Mouse (Mus musculus) lung, postnatal 4 days (tissue): ENCODE results near the gene Ino80e.
A peak's percentile ranks its signal among the peaks of the same experiment; 100 is the strongest.
"Not testable (repeated sequence)": the region's sequence is repeated elsewhere in the genome, so short reads cannot be mapped to it uniquely, and the experiment has no call there.

ENCODE experiments used
- DNase-seq, 2 experiments: peaks; one replicate each; pipeline ENCODE4 v3.0.0; 2021

Ino80e gene

GRCm38 (mm10) chr7:126862147-126862784 lies at the start of gene Ino80e:
TSS of gene Ino80e (minus strand) at chr7:126862377.
- peak; percentile 93 to 94 for DNase-seq

DNA sequence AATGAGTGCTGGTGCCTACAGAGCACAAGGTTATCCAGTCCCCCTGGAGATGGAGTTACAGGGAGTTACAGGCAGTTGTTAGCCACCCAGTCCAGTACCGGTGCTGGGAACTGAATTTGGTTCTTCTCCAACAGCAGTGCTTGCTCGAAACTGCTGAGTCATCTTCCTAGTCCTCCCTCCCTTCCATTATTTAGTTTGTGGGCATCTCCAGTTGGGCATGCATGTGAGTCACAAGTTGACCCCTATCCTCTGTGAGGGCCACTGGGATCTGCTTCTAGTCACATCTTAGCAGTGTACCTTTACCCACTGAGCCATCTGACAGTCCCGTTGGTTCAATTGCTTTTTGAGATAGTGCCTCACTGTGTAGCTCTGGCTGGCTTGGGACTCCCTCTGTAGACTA lies 43.4 kb upstream of the Ino80e start:
- no peak for DNase-seq

GRCm38 (mm10) chr7:126899781-126900180 lies 37.6 kb upstream of the Ino80e start:
- not testable (repeated sequence) for DNase-seq

- peak; percentile 97 to 98 for DNase-seq
These were observed 36.2 kb upstream of the Ino80e start for GRCm38 (mm10) chr7:126898102-126898990.

- DNase-seq = peak in 1 of 2 experiments; percentile 47
These were observed 35.4 kb upstream of the Ino80e start for GRCm38 (mm10) chr7:126897390-126898101.

DNA sequence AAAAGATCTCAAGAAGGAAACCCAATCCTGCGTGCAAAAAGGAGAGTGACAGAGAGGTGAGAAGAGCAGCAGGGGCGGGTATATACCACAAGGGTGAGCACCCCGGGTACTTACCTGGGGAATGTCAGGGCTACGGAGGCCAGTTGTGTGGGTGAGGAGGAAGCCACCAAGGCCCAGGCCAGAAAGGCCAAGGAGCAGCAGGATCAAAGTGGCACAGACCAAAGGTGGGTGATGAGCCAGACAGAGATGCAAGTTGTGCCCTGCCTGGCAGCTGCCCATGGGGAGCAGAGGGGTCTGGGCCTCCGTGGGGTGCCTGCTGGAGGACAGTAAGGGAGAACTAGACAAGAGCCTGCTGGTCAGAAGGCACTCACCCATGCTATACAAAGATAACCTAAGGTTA lies 34.7 kb upstream of the Ino80e start:
- DNase-seq = no peak

GRCm38 (mm10) chr7:126888852-126889251 lies 26.7 kb upstream of the Ino80e start:
- peak in 1 of 2 experiments; percentile 46 for DNase-seq

DNA sequence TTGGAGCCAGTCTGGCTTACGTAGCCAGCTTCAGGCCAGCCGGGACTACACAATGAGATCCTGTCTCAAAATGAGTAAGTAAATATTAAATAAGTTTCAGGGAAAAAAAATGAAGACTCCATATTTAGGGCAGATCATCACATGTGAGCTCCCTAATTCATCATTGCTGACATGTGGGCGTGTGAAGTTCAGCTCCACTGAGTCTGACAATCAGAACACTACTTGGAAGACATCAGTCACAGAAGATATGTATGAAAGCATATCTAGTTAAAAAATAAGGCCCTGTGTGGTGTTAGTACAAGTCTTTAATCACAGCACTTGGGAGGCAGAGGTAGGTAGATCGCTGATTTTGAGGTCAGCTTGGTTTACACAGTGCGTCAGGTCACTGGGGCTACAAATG lies 25.1 kb upstream of the Ino80e start:
- no peak for DNase-seq

GRCm38 (mm10) chr7:126884286-126885164 lies 22.3 kb upstream of the Ino80e start, which contains the start of gene Taok2:
TSS of gene Taok2 (minus strand) at chr7:126884703.
- peak; percentile 98 to 100 for DNase-seq

DNA sequence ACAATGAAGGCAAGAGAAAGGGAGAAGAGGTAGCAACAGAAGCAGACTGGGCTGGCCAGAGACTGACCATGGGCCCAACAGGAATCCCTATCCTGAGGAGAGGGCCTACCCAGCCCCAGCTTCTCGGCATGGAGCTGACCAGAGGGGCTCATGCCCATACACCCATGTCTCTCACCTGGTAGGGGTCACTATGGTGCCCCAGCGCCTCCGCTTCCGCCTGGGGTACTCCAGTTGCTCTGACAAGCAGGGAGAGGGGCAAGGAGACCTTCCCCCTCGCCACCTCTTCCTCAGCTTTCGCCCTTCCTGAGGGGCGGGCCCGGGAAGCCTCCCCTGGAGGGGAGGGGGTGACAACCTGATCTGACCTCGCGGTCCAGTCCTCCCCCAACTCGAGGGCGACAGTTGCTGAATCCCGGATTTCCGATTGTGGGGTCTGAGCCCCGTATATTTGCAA lies 21.6 kb upstream of the Ino80e start:
- DNase-seq = peak; percentile 50 to 59

DNA sequence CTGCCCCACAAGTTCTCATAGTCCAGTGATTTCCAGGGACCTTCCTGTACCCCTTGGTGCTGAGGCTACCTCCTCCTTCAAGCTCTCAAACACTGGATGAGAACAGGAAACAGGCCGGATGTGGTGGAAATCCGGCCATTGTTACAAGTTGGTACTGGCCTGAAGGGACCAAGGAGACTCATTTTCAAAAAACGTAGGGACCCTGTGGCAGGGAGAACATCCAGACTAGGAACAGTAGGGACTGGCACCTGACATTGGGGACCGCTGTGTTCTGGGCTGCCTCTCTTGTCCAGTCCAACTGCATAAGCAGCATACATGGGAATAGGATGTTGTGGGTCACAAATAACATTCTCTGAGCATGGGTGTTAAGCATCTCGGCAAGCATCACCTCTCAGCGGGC lies 18.9 kb upstream of the Ino80e start:
- peak; percentile 51 to 73 for DNase-seq

DNA sequence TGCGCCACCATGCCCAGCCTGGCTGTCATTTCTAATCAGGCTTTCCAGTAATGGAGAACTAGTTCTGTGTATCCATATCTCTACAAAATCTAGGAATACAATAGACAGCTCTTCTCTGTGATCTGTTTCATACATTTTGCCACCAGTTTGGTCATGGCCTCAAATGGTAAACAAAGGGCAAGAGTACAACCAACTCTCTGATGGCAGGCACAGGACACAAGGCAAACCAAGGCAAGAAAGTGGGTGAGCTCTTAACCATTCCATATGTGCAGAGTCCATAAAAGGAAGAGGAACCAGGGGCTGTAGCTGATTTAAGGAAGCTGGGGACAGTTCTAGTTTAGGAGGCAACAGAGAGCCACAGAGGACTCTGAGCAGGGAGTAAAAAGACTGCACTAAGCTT lies 15.1 kb upstream of the Ino80e start:
- DNase-seq = no peak

- no peak for DNase-seq
These were observed 8.3 kb upstream of the Ino80e start for GRCm38 (mm10) chr7:126870520-126870891.

DNA sequence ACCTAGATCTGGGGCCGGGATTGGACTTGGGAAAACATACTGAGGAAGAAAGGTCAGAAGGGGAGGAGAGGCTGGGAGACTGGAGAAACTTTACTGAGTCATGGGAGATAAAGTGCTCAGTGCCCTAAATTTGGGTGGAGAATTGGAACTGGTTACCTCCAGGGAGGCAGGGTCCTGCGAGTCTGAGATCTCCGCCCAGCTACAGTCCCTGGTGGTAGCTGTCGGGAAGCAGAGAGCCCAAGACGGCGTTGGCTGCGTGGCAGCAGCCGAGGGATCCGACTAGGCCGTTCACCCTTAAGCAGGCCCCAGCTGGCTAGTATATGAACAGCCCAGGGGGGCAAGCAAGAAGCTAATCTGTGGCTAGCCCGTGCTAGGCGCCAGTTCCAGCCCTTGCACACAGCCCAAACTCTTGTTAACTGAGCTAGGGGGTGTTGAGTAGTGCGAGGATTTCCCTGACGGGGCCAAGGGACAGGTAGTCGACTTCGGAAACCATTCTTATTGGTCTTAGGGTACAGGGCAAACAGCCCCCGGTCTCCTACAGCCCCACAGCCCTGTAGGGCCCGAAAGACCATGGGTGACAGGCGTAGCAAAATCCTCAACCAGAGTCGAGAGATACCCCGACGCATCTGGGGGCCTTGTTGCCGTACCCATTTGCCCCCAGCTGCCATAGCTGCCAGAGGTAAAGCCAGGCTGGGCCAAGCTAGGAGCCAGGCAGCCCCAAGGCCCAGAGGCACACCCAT lies 7.8 kb upstream of the Ino80e start:
- no peak for DNase-seq

DNA sequence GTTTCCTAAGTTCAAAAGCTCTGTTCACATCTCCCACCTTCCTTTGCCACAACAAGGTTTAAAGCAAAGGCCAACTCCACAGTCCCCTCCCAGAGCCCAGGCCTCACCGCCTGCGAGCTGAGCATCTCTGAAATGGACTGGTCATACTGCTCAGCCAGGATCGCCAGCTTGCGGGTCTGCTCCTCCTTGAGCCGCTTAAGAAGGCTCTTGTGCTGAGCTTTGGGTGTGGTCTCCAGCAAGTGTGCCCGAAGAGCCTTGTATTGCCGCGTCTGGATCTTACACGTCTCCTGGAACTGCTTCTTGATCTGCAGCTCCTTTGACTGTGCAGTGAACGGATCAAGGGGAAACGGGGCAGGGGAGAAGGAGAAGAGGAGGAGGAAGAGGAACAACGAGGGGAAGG lies 5.8 kb upstream of the Ino80e start:
- peak in 1 of 2 experiments; percentile 59 for DNase-seq

- DNase-seq = no peak
These were observed 5.4 kb upstream of the Ino80e start for GRCm38 (mm10) chr7:126867534-126867933.

- DNase-seq = no peak
These were observed 1.6 kb upstream of the Ino80e start for GRCm38 (mm10) chr7:126863791-126864190.

DNA sequence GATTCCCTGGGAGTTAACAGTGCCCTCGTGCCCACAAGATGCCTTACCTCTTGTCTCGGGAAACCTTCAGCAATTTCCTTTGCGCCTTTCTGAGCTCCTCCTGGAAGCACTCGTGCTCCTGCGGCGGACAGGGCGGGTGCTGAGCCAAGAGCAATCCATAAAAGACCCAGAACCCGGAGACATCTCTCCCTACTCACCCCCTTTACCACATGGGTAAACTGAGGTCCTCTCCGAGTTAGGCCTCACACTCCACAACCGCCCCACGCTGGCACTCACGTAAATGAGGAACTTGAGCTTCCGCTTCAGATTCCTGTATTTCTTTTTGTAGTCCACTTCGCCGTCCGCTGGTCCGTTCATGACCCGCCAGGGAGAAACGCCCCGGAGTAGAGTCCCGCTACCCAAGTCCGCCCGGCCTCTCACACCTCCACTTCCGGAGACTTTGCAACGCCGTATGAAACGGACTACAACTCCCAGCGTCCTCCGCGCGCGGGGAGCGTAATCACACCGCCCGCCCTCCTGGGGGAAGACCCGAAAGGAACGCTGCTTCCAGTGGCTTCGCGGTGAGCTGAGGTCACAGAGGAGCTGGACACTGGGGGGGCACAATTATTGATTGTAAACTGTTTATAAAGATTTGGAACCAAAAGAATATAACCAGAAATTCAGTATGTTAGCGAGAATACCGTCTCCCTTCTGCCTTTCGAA lies 597 bp downstream of the Ino80e start, which contains the start of gene Hirip3:
Gene Hirip3, plus strand, starts transcription at position 544 of the 702 bp plus-strand sequence.
- peak; percentile 96 for DNase-seq

DNA sequence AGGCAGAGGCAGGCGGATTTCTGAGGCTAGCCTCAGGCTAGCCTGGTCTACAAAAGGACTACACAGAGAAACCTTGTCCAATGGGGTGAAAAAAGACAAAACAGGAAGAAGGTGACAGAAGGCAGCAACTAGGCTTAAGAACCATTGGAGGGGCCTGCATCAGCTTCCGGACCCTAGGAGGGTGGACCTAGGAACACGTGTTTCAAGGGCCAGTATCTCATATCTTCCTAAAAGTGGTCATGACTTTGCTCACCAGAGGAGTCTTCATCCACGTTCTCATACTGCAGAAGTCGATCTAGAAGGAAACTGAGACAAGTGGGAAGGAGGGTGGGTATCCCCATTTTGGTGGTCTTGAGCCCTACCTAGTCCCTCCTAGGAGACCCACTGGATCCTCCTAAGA lies 1.2 kb downstream of the Ino80e start:
- no peak for DNase-seq

GRCm38 (mm10) chr7:126856741-126857420 lies 5.3 kb downstream of the Ino80e start:
- DNase-seq = peak in 1 of 2 experiments; percentile 72
